Comparison of ENCODE assay signal across 8 mouse cellular contexts in the genomic region with DNA sequence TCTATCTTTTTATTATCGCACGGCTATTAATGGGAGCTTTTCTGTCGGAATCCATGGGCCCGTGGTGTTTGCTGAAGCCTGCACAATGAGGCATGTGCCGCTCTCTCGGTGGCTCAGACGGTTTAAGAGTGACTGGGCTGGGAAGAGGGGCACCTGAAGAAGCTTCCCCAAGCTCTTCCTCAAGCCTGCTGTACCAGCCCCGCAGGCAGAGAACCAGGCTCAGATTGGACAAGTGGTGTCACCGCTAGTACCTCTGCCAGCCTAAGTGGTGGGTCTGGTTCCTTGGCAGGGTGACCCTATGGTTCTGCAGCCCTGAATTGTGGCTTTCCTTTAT. TPM values are rescaled to one million over a fixed set of nuclear protein-coding genes. Genes with fewer than 3 reads are reported as not detected.
DNase-seq lines count a peak whose midpoint lies in the region; ATAC-seq and TF ChIP-seq lines count a peak whose summit lies in the region.
"Had no signal": no experiment of that assay in that cellular context is flagged by ENCODE, and none has a peak within 500 bp of the region (broad histone marks: within the 10 kb centered on the region; RNA-seq: fewer than 3 reads in every experiment).

No protein-coding gene starts in this region.

- no peak for DNase-seq in intestine, embryonic 14.5 days (ENCODE audit: low spot score)
- peak; percentile 28 for DNase-seq in brain, adult 2 months (ENCODE audit: low read depth, low spot score)
- DNase-seq in frontal cortex, postnatal 14 days (ENCODE audit: low spot score in 2 of 2): no peak
- DNase-seq in MN1 (ENCODE audit: low spot score): no peak

- H3K9ac ChIP-seq in intestine, embryonic 14.5 days (ENCODE audit: low read length): peak overlapping the region; percentile 5; the same call in 1 of the 2 replicates
- no peak overlapping the region for H3K9ac ChIP-seq in intestine, postnatal 0 days (ENCODE audit: low read depth, low read length)
- peak overlapping the region; percentile 36; the same call in 1 of the 2 replicates for H3K9ac ChIP-seq in forebrain, embryonic 12.5 days
- H3K9ac ChIP-seq in midbrain, embryonic 13.5 days (replicated peaks): peak overlapping the region; percentile 41; the same call in 1 of the 2 replicates

- no peaks in the 10 kb centered on the region for H3K27me3 ChIP-seq in intestine, embryonic 14.5 days (replicated peaks; ENCODE audit: control insufficient read depth, insufficient read depth, low read length)
- no peaks in the 10 kb centered on the region for H3K27me3 ChIP-seq in intestine, postnatal 0 days (replicated peaks; ENCODE audit: control insufficient read depth, insufficient read depth, low read length)
- H3K27me3 ChIP-seq in forebrain, embryonic 12.5 days: no peaks in the 10 kb centered on the region
- H3K27me3 ChIP-seq in midbrain, embryonic 13.5 days: no peaks in the 10 kb centered on the region
- H3K27me3 ChIP-seq: megakaryocyte, embryonic 14.5 days had no signal

- H3K4me1 ChIP-seq in intestine, embryonic 14.5 days (replicated peaks; ENCODE audit: control insufficient read depth, insufficient read depth, low read length): peaks cover 23% of the 10 kb centered on the region
- 0 out of 2 replicates have a peak, but pooled peaks cover 6% of the 10 kb centered on the region for H3K4me1 ChIP-seq in intestine, postnatal 0 days (replicated peaks; ENCODE audit: control insufficient read depth, insufficient read depth, low read length)
- H3K4me1 ChIP-seq in forebrain, embryonic 12.5 days: peaks cover 37% of the 10 kb centered on the region
- peaks cover 33% of the 10 kb centered on the region for H3K4me1 ChIP-seq in midbrain, embryonic 13.5 days (replicated peaks)

- ATAC-seq in intestine, embryonic 14.5 days (replicated peaks; ENCODE audit: low FRiP score, low TSS enrichment, low read depth): no peak
- ATAC-seq in intestine, postnatal 0 days: no peak
- no peak; the same call in 1 of the 2 replicates for ATAC-seq in forebrain, embryonic 12.5 days (ENCODE audit: low FRiP score)
- ATAC-seq in midbrain, embryonic 13.5 days: no peak

- 0 out of 2 replicates have a peak, but pooled peaks cover 3% of the 10 kb centered on the region for H3K9me3 ChIP-seq in intestine, embryonic 14.5 days (ENCODE audit: control insufficient read depth, low read length)
- no peaks in the 10 kb centered on the region for H3K9me3 ChIP-seq in intestine, postnatal 0 days (ENCODE audit: control insufficient read depth)
- no peaks in the 10 kb centered on the region for H3K9me3 ChIP-seq in forebrain, embryonic 12.5 days
- no peaks in the 10 kb centered on the region for H3K9me3 ChIP-seq in midbrain, embryonic 13.5 days

- peak overlapping the region; percentile 40; the same call in 1 of the 2 replicates for H3K4me2 ChIP-seq in intestine, embryonic 14.5 days (ENCODE audit: low read length)
- no peak overlapping the region; the same call in 1 of the 2 replicates for H3K4me2 ChIP-seq in intestine, postnatal 0 days (replicated peaks; ENCODE audit: low read depth)
- H3K4me2 ChIP-seq in forebrain, embryonic 12.5 days: peak overlapping the region; percentile 46
- no peak overlapping the region for H3K4me2 ChIP-seq in midbrain, embryonic 13.5 days (replicated peaks)

- no peak for TF ChIP-seq CTCF in intestine, postnatal 0 days (IDR thresholded peaks at IDR 0.05; ENCODE audit: low read depth)

- H3K27ac ChIP-seq in intestine, embryonic 14.5 days (ENCODE audit: low read depth): peak overlapping the region; percentile 80
- H3K27ac ChIP-seq in intestine, postnatal 0 days (ENCODE audit: low read depth, low read length): no peak overlapping the region; the same call in 1 of the 2 replicates
- peak overlapping the region; percentile 86 for H3K27ac ChIP-seq in forebrain, embryonic 12.5 days
- H3K27ac ChIP-seq in midbrain, embryonic 13.5 days: peak overlapping the region; percentile 62

- no peaks in the 10 kb centered on the region for H3K36me3 ChIP-seq in intestine, embryonic 14.5 days (ENCODE audit: control insufficient read depth, insufficient read depth, low read length)
- H3K36me3 ChIP-seq in intestine, postnatal 0 days (ENCODE audit: control insufficient read depth, insufficient read depth): no peaks in the 10 kb centered on the region
- H3K36me3 ChIP-seq in forebrain, embryonic 12.5 days (replicated peaks): no peaks in the 10 kb centered on the region
- H3K36me3 ChIP-seq in midbrain, embryonic 13.5 days: no peaks in the 10 kb centered on the region

- WGBS in intestine, embryonic 14.5 days: 35% methylated on average over 9 of the region's 9 CpGs
- 39% methylated on average over 9 of the region's 9 CpGs for WGBS in intestine, postnatal 0 days
- 21% methylated on average over 9 of the region's 9 CpGs for WGBS in forebrain, embryonic 12.5 days
- 31% methylated on average over 9 of the region's 9 CpGs for WGBS in midbrain, embryonic 13.5 days

- H3K4me3 ChIP-seq in intestine, embryonic 14.5 days (ENCODE audit: low read depth, low read length): no peak overlapping the region
- H3K4me3 ChIP-seq in intestine, postnatal 0 days (ENCODE audit: low read depth, low read length): no peak overlapping the region
- H3K4me3 ChIP-seq in forebrain, embryonic 12.5 days (replicated peaks): no peak overlapping the region
- no peak overlapping the region for H3K4me3 ChIP-seq in midbrain, embryonic 13.5 days (replicated peaks)
- H3K4me3 ChIP-seq: megakaryocyte, embryonic 14.5 days had no signal

RNA-seq across cellular contexts. Expression of a gene that starts 13.7 kb away (rescaled TPM):
- polyA plus RNA-seq in intestine, embryonic 14.5 days (2014; fragmentation: Nextera tagmentation; extraction: Ambion mirVana): 2.0 and 3.0 TPM in 2 replicates
- polyA plus RNA-seq in intestine, postnatal 0 days (2015; fragmentation: Nextera tagmentation; extraction: Ambion mirVana): 11.5 and 17.8 TPM in 2 replicates
- 58.9 and 61.6 TPM in 2 replicates for polyA plus RNA-seq in forebrain, embryonic 12.5 days (2016; fragmentation: Nextera tagmentation; extraction: Ambion mirVana)
- 48.5 and 58.7 TPM in 2 replicates for polyA plus RNA-seq in midbrain, embryonic 13.5 days (2015; fragmentation: Nextera tagmentation; extraction: Ambion mirVana)

RNA-seq across cellular contexts. Expression of a gene that starts 37.3 kb away (rescaled TPM):
- polyA plus RNA-seq in intestine, embryonic 14.5 days (2014; fragmentation: Nextera tagmentation; extraction: Ambion mirVana): 48.2 and 48.7 TPM in 2 replicates
- 28.7 TPM in 2 replicates for polyA plus RNA-seq in intestine, postnatal 0 days (2015; fragmentation: Nextera tagmentation; extraction: Ambion mirVana)
- polyA plus RNA-seq in forebrain, embryonic 12.5 days (2016; fragmentation: Nextera tagmentation; extraction: Ambion mirVana): 38.5 and 38.6 TPM in 2 replicates
- polyA plus RNA-seq in midbrain, embryonic 13.5 days (2015; fragmentation: Nextera tagmentation; extraction: Ambion mirVana): 49.5 and 50.6 TPM in 2 replicates

RNA-seq across cellular contexts. Expression of a gene that starts 37.6 kb away (rescaled TPM):
- 107 and 117 TPM in 2 replicates for polyA plus RNA-seq in intestine, embryonic 14.5 days (2014; fragmentation: Nextera tagmentation; extraction: Ambion mirVana)
- polyA plus RNA-seq in intestine, postnatal 0 days (2015; fragmentation: Nextera tagmentation; extraction: Ambion mirVana): 98.4 and 100 TPM in 2 replicates
- polyA plus RNA-seq in forebrain, embryonic 12.5 days (2016; fragmentation: Nextera tagmentation; extraction: Ambion mirVana): 100 and 106 TPM in 2 replicates
- polyA plus RNA-seq in midbrain, embryonic 13.5 days (2015; fragmentation: Nextera tagmentation; extraction: Ambion mirVana): 121 TPM in 2 replicates

Comparison
In these comparisons a context has a peak if more than half of its experiments do, and no peak if none do; other contexts are left out.
1. H3K4me2 ChIP-seq: peak in intestine, embryonic 14.5 days (single experiment) and forebrain, embryonic 12.5 days (single experiment); none in intestine, postnatal 0 days (single experiment) and midbrain, embryonic 13.5 days (single experiment).